Mouse (Mus musculus): ENCODE measurements around the gene Fermt1. TPM values are rescaled to one million over a fixed set of nuclear protein-coding genes. Genes with fewer than 3 reads are reported as not detected.

The Fermt1 gene
- polyA plus RNA-seq, 1 experiment: 0.01 TPM

DNA sequence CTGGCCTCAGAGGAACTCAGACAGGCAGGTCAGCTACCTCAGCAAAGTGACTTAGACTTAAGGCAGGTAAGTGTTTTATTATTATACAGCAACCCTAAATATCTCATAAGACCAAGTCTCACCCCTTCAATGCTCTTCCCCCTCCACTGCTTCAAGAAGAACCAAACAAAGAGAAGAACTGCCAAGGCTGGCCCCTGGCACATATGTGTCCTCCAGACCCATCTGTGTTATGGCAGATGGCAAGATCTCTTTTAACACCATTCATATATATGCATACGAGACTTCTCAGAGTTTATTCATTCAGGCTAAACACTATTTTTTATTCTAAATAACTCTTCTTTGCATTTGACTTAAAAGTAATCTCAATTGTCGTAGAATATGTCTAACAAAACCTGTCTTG is 18.4 kb downstream of the Fermt1 start:
- H3K4me1 ChIP-seq (ENCODE audit: control insufficient read depth): no peaks in the 10 kb centered on the region
- H3K27me3 ChIP-seq (ENCODE audit: control insufficient read depth): no peaks in the 10 kb centered on the region
- H3K4me3 ChIP-seq (replicated peaks): no peak overlapping the region
- H3K36me3 ChIP-seq (ENCODE audit: control insufficient read depth): no peaks in the 10 kb centered on the region
- no peak for TF ChIP-seq TAL1 (IDR thresholded peaks at IDR 0.05; ENCODE audit: low read length)
- TF ChIP-seq GATA1 (IDR thresholded peaks at IDR 0.05; ENCODE audit: low read length): no peak
- H3K9me3 ChIP-seq (ENCODE audit: control insufficient read depth, low read length): no peaks in the 10 kb centered on the region

DNA sequence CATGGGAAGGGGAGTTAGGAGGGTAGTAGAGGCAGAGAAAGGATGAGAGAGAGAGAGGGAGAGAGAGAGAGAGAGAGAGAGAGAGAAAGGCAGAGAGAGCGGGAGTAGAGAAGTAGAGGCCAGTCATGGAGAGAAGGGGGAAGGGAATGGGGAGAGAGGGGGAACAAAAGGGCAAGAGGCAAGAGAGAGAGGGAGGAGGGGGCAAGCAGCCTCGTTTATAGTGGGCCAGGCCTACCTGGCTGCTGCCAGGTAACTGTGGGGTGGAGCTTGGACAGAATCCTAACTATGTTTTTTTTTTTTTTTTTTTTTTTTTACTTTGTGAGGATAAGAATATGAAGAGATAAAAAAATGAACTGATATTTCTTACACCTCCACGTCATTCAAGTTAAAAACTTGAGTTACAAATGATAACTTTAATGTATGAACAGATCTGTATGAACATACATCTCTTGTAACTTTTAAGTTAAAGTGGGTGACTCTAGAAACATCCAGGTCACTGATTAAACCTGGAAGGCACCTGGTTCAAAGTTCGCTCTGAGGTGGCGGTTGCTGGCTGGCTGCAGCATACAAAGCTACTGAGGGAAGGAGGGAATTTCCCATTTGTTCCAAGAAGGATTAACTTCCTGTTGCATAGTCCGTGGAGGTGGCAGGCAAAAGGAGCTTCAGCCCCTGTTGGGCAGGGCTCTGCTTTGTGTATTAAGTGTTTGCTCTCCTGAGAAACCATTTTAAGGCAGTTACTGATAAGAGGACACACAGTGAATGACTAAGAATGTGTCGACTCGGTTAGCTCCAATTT is 22.2 kb downstream of the Fermt1 start:
- no peaks in the 10 kb centered on the region for H3K9me3 ChIP-seq (ENCODE audit: control insufficient read depth, low read length)
- H3K4me3 ChIP-seq (replicated peaks): no peak overlapping the region
- H3K36me3 ChIP-seq (ENCODE audit: control insufficient read depth): no peaks in the 10 kb centered on the region
- H3K4me1 ChIP-seq (ENCODE audit: control insufficient read depth): no peaks in the 10 kb centered on the region
- TF ChIP-seq TAL1 (IDR thresholded peaks at IDR 0.05; ENCODE audit: low read length) (no peak), GATA1 (IDR thresholded peaks at IDR 0.05; ENCODE audit: low read length) (no peak)
- no peaks in the 10 kb centered on the region for H3K27me3 ChIP-seq (ENCODE audit: control insufficient read depth)

- H3K9me3 ChIP-seq (ENCODE audit: control insufficient read depth, low read length): no peaks in the 10 kb centered on the region
- no peak for TF ChIP-seq GATA1 (IDR thresholded peaks at IDR 0.05; ENCODE audit: low read length)
- TF ChIP-seq TAL1 (IDR thresholded peaks at IDR 0.05; ENCODE audit: low read length): no peak
- H3K4me3 ChIP-seq (replicated peaks): no peak overlapping the region
- H3K27me3 ChIP-seq (ENCODE audit: control insufficient read depth): no peaks in the 10 kb centered on the region
- H3K4me1 ChIP-seq (ENCODE audit: control insufficient read depth): no peaks in the 10 kb centered on the region
- no peaks in the 10 kb centered on the region for H3K36me3 ChIP-seq (ENCODE audit: control insufficient read depth)
Measured at GRCm38 (mm10) chr2:132922076-132922873, 23.4 kb downstream of the Fermt1 start.

DNA sequence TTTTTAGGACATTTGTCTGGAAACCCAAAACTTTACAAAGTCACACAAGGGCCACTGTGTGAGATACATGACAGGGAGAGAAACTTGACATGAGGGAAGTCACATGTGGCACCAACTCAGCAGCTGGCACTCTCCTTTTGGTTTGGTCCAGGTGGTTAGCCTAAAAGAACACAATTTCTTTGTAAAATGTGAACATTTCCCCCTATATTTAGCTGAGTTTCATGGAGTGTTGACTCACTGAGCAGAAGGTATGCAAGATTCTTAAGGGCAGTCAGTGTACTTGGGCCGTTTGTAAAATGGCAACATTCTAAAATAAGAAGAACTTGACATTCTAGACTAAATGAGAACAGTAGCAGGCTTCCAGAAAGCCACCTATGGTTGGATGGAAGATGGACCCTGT is 30.9 kb downstream of the Fermt1 start:
- H3K36me3 ChIP-seq (ENCODE audit: control insufficient read depth): no peaks in the 10 kb centered on the region
- TF ChIP-seq TAL1 (IDR thresholded peaks at IDR 0.05; ENCODE audit: low read length) (no peak), GATA1 (IDR thresholded peaks at IDR 0.05; ENCODE audit: low read length) (no peak)
- H3K27me3 ChIP-seq (ENCODE audit: control insufficient read depth): no peaks in the 10 kb centered on the region
- H3K4me3 ChIP-seq (replicated peaks): no peak overlapping the region
- H3K9me3 ChIP-seq (ENCODE audit: control insufficient read depth, low read length): no peaks in the 10 kb centered on the region
- H3K4me1 ChIP-seq (ENCODE audit: control insufficient read depth): no peaks in the 10 kb centered on the region

- Histone ChIP-seq H3K9me3 (ENCODE audit: control insufficient read depth, low read length) (no peaks in the 10 kb centered on the region), H3K36me3 (ENCODE audit: control insufficient read depth) (no peaks in the 10 kb centered on the region), H3K27me3 (ENCODE audit: control insufficient read depth) (no peaks in the 10 kb centered on the region), H3K4me3 (replicated peaks) (no peak overlapping the region), H3K4me1 (ENCODE audit: control insufficient read depth) (no peaks in the 10 kb centered on the region)
- TF ChIP-seq GATA1 (IDR thresholded peaks at IDR 0.05; ENCODE audit: low read length): no peak
- no peak for TF ChIP-seq TAL1 (IDR thresholded peaks at IDR 0.05; ENCODE audit: low read length)
Measured at GRCm38 (mm10) chr2:132906763-132907162, 38.9 kb downstream of the Fermt1 start.

DNA sequence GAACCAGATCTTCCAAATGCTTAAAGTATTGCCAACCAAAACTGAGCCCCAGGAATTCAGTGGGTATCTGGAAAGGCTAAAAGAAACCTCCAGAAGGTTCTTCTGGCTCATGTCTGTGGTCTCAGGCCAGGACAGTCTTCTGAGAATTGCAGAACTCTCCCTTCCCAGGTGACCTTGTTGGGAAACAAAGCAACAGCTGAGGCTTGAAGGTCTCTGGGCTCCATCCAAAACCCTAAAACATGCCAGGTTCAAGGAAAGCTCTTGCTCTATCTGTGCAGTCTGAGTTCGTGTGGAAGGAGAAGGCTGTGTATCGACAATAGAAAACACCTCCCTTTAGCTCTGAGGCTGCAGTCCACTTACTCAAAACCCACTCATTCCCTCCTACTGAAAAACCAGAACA is 40.7 kb downstream of the Fermt1 start:
- H3K27me3 ChIP-seq (ENCODE audit: control insufficient read depth): no peaks in the 10 kb centered on the region
- no peaks in the 10 kb centered on the region for H3K36me3 ChIP-seq (ENCODE audit: control insufficient read depth)
- TF ChIP-seq TAL1 (IDR thresholded peaks at IDR 0.05; ENCODE audit: low read length): no peak
- no peak for TF ChIP-seq GATA1 (IDR thresholded peaks at IDR 0.05; ENCODE audit: low read length)
- no peaks in the 10 kb centered on the region for H3K9me3 ChIP-seq (ENCODE audit: control insufficient read depth, low read length)
- H3K4me3 ChIP-seq (replicated peaks): no peak overlapping the region
- H3K4me1 ChIP-seq (ENCODE audit: control insufficient read depth): no peaks in the 10 kb centered on the region

- no peak for TF ChIP-seq GATA1 (IDR thresholded peaks at IDR 0.05; ENCODE audit: low read length)
- no peak for TF ChIP-seq TAL1 (IDR thresholded peaks at IDR 0.05; ENCODE audit: low read length)
- no peak overlapping the region for H3K4me3 ChIP-seq (replicated peaks)
Measured at GRCm38 (mm10) chr2:132903498-132903897, 42.2 kb downstream of the Fermt1 start.

GRCm38 (mm10) chr2:132902056-132902455 is 43.6 kb downstream of the Fermt1 start:
- H3K4me3 ChIP-seq (replicated peaks): no peak overlapping the region
- H3K4me1 ChIP-seq (ENCODE audit: control insufficient read depth): no peaks in the 10 kb centered on the region
- H3K36me3 ChIP-seq (ENCODE audit: control insufficient read depth): no peaks in the 10 kb centered on the region
- no peaks in the 10 kb centered on the region for H3K27me3 ChIP-seq (ENCODE audit: control insufficient read depth)
- no peaks in the 10 kb centered on the region for H3K9me3 ChIP-seq (ENCODE audit: control insufficient read depth, low read length)
- TF ChIP-seq TAL1 (IDR thresholded peaks at IDR 0.05; ENCODE audit: low read length): no peak
- TF ChIP-seq GATA1 (IDR thresholded peaks at IDR 0.05; ENCODE audit: low read length): no peak

More at GRCm38 (mm10) chr2:132903498-132903897, 42.2 kb downstream of the Fermt1 start:
- no peaks in the 10 kb centered on the region for H3K9me3 ChIP-seq (ENCODE audit: control insufficient read depth, low read length)
- H3K36me3 ChIP-seq (ENCODE audit: control insufficient read depth): no peaks in the 10 kb centered on the region
- H3K27me3 ChIP-seq (ENCODE audit: control insufficient read depth): no peaks in the 10 kb centered on the region
- no peaks in the 10 kb centered on the region for H3K4me1 ChIP-seq (ENCODE audit: control insufficient read depth)

GRCm38 (mm10) chr2:132901636-132902035 is 44.1 kb downstream of the Fermt1 start:
- Histone ChIP-seq H3K9me3 (ENCODE audit: control insufficient read depth, low read length) (no peaks in the 10 kb centered on the region), H3K4me3 (replicated peaks) (no peak overlapping the region), H3K4me1 (ENCODE audit: control insufficient read depth) (no peaks in the 10 kb centered on the region), H3K27me3 (ENCODE audit: control insufficient read depth) (no peaks in the 10 kb centered on the region), H3K36me3 (ENCODE audit: control insufficient read depth) (no peaks in the 10 kb centered on the region)
- no peak for TF ChIP-seq TAL1 (IDR thresholded peaks at IDR 0.05; ENCODE audit: low read length)
- no peak for TF ChIP-seq GATA1 (IDR thresholded peaks at IDR 0.05; ENCODE audit: low read length)

Data from erythroblast, embryonic 14.5 days (primary cell).